Mouse (Mus musculus) kidney, embryonic 14.5 days (tissue): Measurements from ENCODE around the gene Ube2g1. TPM values are rescaled to one million over a fixed set of nuclear protein-coding genes. Genes with fewer than 3 reads are reported as not detected.

ENCODE experiments used
- ATAC-seq: fragments of 200-750 bp; cut with Nextera tagmentation; 2 replicates; pipeline ENCODE4 v1.8.0; 2017; ENCODE audit warnings: moderate number of reproducible peaks, mild to moderate bottlenecking, moderate TSS enrichment, moderate library complexity; ENCODE audit not compliant: low FRiP score, low TSS enrichment
- H3K27ac ChIP-seq: fragments of 300-500 bp; sonication (generic); 2 replicates; pipeline ENCODE4 v1.5.1; 2014; ENCODE audit warnings: low read depth, mild to moderate bottlenecking, low read length, moderate library complexity, mixed read lengths
- H3K27me3 ChIP-seq: fragments of 300-500 bp; sonication (generic); 2 replicates; pipeline ENCODE4 v1.6.1; 2014; ENCODE audit warnings: mild to moderate bottlenecking, low read length; ENCODE audit not compliant: control insufficient read depth, insufficient read depth
- H3K36me3 ChIP-seq: fragments of 300-500 bp; sonication (generic); 2 replicates; pipeline ENCODE4 v1.6.1; 2014; ENCODE audit warnings: low read length, mixed read lengths; ENCODE audit not compliant: control insufficient read depth, insufficient read depth
- H3K4me1 ChIP-seq: fragments of 300-500 bp; sonication (generic); 2 replicates; pipeline ENCODE4 v1.6.1; 2014; ENCODE audit warnings: low read length, mixed read lengths; ENCODE audit not compliant: control insufficient read depth, insufficient read depth
- H3K4me2 ChIP-seq: fragments of 300-500 bp; sonication (generic); replicated peaks from 2 replicates; pipeline ENCODE4 v1.6.1; 2014; ENCODE audit warnings: low read depth, mild to moderate bottlenecking, low read length
- H3K4me3 ChIP-seq: fragments of 300-500 bp; sonication (generic); 2 replicates; pipeline ENCODE4 v1.5.1; 2014; ENCODE audit warnings: mild to moderate bottlenecking, low read length
- H3K9ac ChIP-seq: fragments of 300-500 bp; sonication (generic); 2 replicates; pipeline ENCODE4 v1.6.1; 2014; ENCODE audit warnings: low read depth, mild to moderate bottlenecking, low read length, moderate library complexity
- H3K9me3 ChIP-seq: fragments of 300-500 bp; sonication (generic); 2 replicates; pipeline ENCODE4 v1.6.1; 2016; ENCODE audit warnings: low read length; ENCODE audit not compliant: control insufficient read depth
- WGBS: fragments of 180-500 bp; shearing (Covaris S2); extraction: QIAGEN DNeasy Blood & Tissue Kit; methylation state at CpG from one replicate; pipeline ENCODE4 v1.1.7; 2014; 5-methylcytosine and 5-hydroxymethylcytosine counted together
- polyA plus RNA-seq: library from polyadenylated mRNA; unstranded; fragments of >200 nt; fragmentation: Nextera tagmentation; extraction: Ambion mirVana; gene quantifications from 2 replicates; pipeline ENCODE4 v1.2.1, GENCODE M21; 2014

Ube2g1 gene
- 68.1 and 82.1 TPM in 2 replicates for polyA plus RNA-seq

- H3K9ac ChIP-seq = peak within 1 kb of the TSS; percentile 96
- peak within 1 kb of the TSS; percentile 96 for H3K27ac ChIP-seq
- H3K36me3 ChIP-seq = no peaks in the 10 kb centered on the region
- no peaks in the 10 kb centered on the region for H3K9me3 ChIP-seq
- no peaks in the 10 kb centered on the region for H3K27me3 ChIP-seq
- peak within 1 kb of the TSS; percentile 97 for H3K4me3 ChIP-seq
- peak; percentile 94 for ATAC-seq
- H3K4me2 ChIP-seq = peak within 1 kb of the TSS; percentile 58
- H3K4me1 ChIP-seq = 0 out of 2 replicates have a peak, but pooled peaks cover 5% of the 10 kb centered on the region
- 3% methylated on average over 56 of the region's 56 CpGs for WGBS
Measured at GRCm38 (mm10) chr11:72606694-72607407, at the start of gene Ube2g1. Gene Ube2g1, plus strand, starts transcription at chr11:72607283.

GRCm38 (mm10) chr11:72558155-72558554, 48.9 kb upstream of the Ube2g1 start:
- Histone ChIP-seq H3K9me3 (no peaks in the 10 kb centered on the region), H3K36me3 (no peaks in the 10 kb centered on the region), H3K27ac (no peak overlapping the region), H3K4me1 (no peaks in the 10 kb centered on the region), H3K4me2 (no peak overlapping the region), H3K9ac (no peak overlapping the region), H3K4me3 (no peak overlapping the region), H3K27me3 (no peaks in the 10 kb centered on the region)
- ATAC-seq = no peak
- WGBS = 66% methylated on average over 5 of the region's 5 CpGs

GRCm38 (mm10) chr11:72560661-72561060, 46.4 kb upstream of the Ube2g1 start:
- no peak overlapping the region for H3K27ac ChIP-seq
- H3K4me2 ChIP-seq = no peak overlapping the region
- no peak overlapping the region for H3K9ac ChIP-seq
- 50% methylated on average over 3 of the region's 3 CpGs for WGBS
- H3K9me3 ChIP-seq = no peaks in the 10 kb centered on the region
- no peaks in the 10 kb centered on the region for H3K4me1 ChIP-seq
- H3K36me3 ChIP-seq = no peaks in the 10 kb centered on the region
- no peak overlapping the region for H3K4me3 ChIP-seq
- H3K27me3 ChIP-seq = no peaks in the 10 kb centered on the region
- ATAC-seq = no peak

GRCm38 (mm10) chr11:72564232-72564807, 42.8 kb upstream of the Ube2g1 start:
- Histone ChIP-seq H3K9ac (no peak overlapping the region), H3K4me1 (peaks cover 4% of the 10 kb centered on the region; the same call in 1 of the 2 replicates), H3K4me3 (no peak overlapping the region), H3K36me3 (no peaks in the 10 kb centered on the region), H3K4me2 (no peak overlapping the region), H3K9me3 (no peaks in the 10 kb centered on the region), H3K27ac (no peak overlapping the region), H3K27me3 (no peaks in the 10 kb centered on the region)
- WGBS = 26% methylated on average over 6 of the region's 6 CpGs
- ATAC-seq = peak; percentile 33; the same call in 1 of the 2 replicates

GRCm38 (mm10) chr11:72566304-72566703, 40.8 kb upstream of the Ube2g1 start:
- WGBS = 69% methylated on average over 7 of the region's 7 CpGs
- Histone ChIP-seq H3K9me3 (no peaks in the 10 kb centered on the region), H3K4me2 (no peak overlapping the region), H3K4me1 (peaks cover 8% of the 10 kb centered on the region; the same call in 1 of the 2 replicates), H3K4me3 (no peak overlapping the region), H3K27me3 (no peaks in the 10 kb centered on the region), H3K9ac (no peak overlapping the region), H3K27ac (no peak overlapping the region), H3K36me3 (no peaks in the 10 kb centered on the region)
- ATAC-seq = no peak

GRCm38 (mm10) chr11:72566816-72567338, 40.2 kb upstream of the Ube2g1 start:
- H3K27ac ChIP-seq = no peak overlapping the region
- WGBS = 29% methylated on average over 10 of the region's 10 CpGs
- ATAC-seq = peak; percentile 63

GRCm38 (mm10) chr11:72569051-72569450, 38.0 kb upstream of the Ube2g1 start:
- H3K4me2 ChIP-seq = no peak overlapping the region
- H3K27ac ChIP-seq = no peak overlapping the region
- no peak overlapping the region for H3K9ac ChIP-seq
- no peaks in the 10 kb centered on the region for H3K9me3 ChIP-seq
- H3K27me3 ChIP-seq = no peaks in the 10 kb centered on the region
- no peaks in the 10 kb centered on the region for H3K36me3 ChIP-seq
- H3K4me3 ChIP-seq = no peak overlapping the region
- WGBS = 61% methylated on average over 8 of the region's 8 CpGs
- H3K4me1 ChIP-seq = peaks cover 8% of the 10 kb centered on the region; the same call in 1 of the 2 replicates
- no peak for ATAC-seq

More at GRCm38 (mm10) chr11:72566816-72567338, 40.2 kb upstream of the Ube2g1 start:
- peaks cover 8% of the 10 kb centered on the region; the same call in 1 of the 2 replicates for H3K4me1 ChIP-seq
- H3K9me3 ChIP-seq = no peaks in the 10 kb centered on the region
- H3K4me2 ChIP-seq = no peak overlapping the region
- H3K9ac ChIP-seq = no peak overlapping the region
- H3K27me3 ChIP-seq = no peaks in the 10 kb centered on the region
- no peaks in the 10 kb centered on the region for H3K36me3 ChIP-seq
- H3K4me3 ChIP-seq = no peak overlapping the region

DNA sequence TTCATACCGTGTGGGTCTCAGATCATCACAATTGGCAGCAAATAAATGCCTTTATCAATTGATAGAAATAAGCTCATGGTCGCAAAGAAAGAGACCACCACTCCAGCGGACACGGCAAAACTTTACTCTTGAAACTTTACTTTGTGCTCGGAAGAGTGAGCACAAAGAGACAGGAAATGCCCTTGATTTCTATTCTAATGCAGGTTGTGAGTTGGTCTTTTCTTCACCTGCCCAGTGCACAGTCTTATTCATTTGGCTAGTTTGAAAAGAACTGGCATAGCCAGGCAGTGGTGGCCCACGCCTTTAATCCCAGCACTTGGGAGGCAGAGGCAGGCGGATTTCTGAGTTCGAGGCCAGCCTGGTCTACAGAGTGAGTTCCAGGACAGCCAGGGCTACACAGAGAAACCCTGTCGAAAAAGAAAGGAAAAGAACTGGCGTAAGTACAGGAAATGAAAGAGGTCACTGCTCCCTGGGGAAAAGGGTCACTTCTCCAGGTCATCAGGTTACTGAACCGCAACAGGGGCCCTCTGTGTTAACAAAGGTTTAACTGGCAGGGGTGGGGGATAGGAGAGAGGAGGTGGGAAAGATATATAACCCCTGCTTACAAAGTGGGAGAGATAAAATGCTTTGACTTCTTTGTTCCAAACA, 37.3 kb upstream of the Ube2g1 start:
- no peaks in the 10 kb centered on the region for H3K9me3 ChIP-seq
- WGBS = 65% methylated on average over 11 of the region's 11 CpGs
- no peak overlapping the region for H3K4me2 ChIP-seq
- no peak for ATAC-seq
- no peak overlapping the region for H3K27ac ChIP-seq
- H3K9ac ChIP-seq = no peak overlapping the region
- H3K27me3 ChIP-seq = no peaks in the 10 kb centered on the region
- no peaks in the 10 kb centered on the region for H3K36me3 ChIP-seq
- no peak overlapping the region for H3K4me3 ChIP-seq
- peaks cover 8% of the 10 kb centered on the region; the same call in 1 of the 2 replicates for H3K4me1 ChIP-seq
